Comparison of ENCODE assay signal across 19 mouse cellular contexts in the genomic region with DNA sequence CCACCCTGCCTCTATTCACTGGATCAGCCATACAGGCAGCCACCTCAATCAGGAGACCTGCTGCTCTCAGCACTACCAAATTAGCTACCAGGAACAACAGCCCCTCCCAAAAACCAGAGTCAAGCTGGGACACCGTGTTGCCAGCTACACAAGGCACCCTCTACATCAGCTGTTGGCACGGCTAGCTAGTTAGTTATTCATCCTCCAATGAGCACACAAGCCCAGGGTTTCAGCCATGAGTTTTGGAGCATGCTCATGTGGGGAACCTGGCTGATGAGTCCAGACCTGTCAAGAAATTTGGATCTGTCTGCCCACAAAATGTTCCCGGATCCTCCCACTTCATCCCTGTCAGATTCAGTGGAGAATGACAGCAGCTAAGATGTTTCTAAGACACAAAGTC. TPM values are rescaled to one million over a fixed set of nuclear protein-coding genes. Genes with fewer than 3 reads are reported as not detected.
A peak's percentile ranks its signal among the peaks of the same experiment; 100 is the strongest.
DNase-seq lines count a peak whose midpoint lies in the region.
"Had no signal": no experiment of that assay in that cellular context is flagged by ENCODE, and none has a peak within 500 bp of the region (broad histone marks: within the 10 kb centered on the region; RNA-seq: fewer than 3 reads in every experiment).

No protein-coding gene starts in this region.

- peak; percentile 49 to 61 for DNase-seq in cerebellum, postnatal 10 days
- DNase-seq in cerebellum, adult 11-12 months = no peak
- DNase-seq in layer of hippocampus, adult 9-11 months = peak; percentile 81
- DNase-seq in layer of hippocampus, postnatal 10 days (ENCODE audit: low spot score in 2 of 2) = no peak
- DNase-seq in right cerebral cortex, adult 2 months (ENCODE audit: low spot score in 2 of 2) = peak; percentile 32 to 47
- no peak for DNase-seq in right cerebral cortex, postnatal 25 days
- no peak for DNase-seq in testis, postnatal 10 days (ENCODE audit: low spot score)
- DNase-seq: adrenal gland, postnatal 10 days; cerebellum, adult 9-10 months; gastrocnemius, postnatal 25 days; heart, adult 18-20 months; heart, postnatal 10 days; kidney, adult 9 months; kidney, postnatal 25 days; liver; lung, postnatal 36 days; thymus, postnatal 36 days had no signal

RNA-seq across cellular contexts. Expression of gene F830045P16Rik, which starts 25.4 kb away (rescaled TPM):
- total RNA-seq in layer of hippocampus, postnatal 10 days (2021) = under 1 TPM in 1 of 2 experiments, not detected in 1; 0.18 TPM
- total RNA-seq: adrenal gland, postnatal 10 days; common myeloid progenitor, adult 5-6 weeks; gastrocnemius, postnatal 25 days; heart, adult 18-20 months; heart, postnatal 10 days; hindbrain, postnatal 0 days had no signal

RNA-seq across cellular contexts. Expression of gene Sirpa, which starts 30.8 kb away (rescaled TPM):
- total RNA-seq in layer of hippocampus, postnatal 10 days (2021) = 100 to 1,000 TPM; 207 to 208 TPM

Comparison
In these comparisons a context has a peak if more than half of its experiments do, and no peak if none do; other contexts are left out.
1. DNase-seq: peak in cerebellum, postnatal 10 days (2 of 2), layer of hippocampus, adult 9-11 months (single experiment) and right cerebral cortex, adult 2 months (2 of 2); none in cerebellum, adult 11-12 months (single experiment), layer of hippocampus, postnatal 10 days (0 of 2), right cerebral cortex, postnatal 25 days (single experiment) and testis, postnatal 10 days (single experiment).